Mouse (Mus musculus) layer of hippocampus, postnatal 36 days (tissue): ENCODE data around the gene Inka2. TPM values are rescaled to one million over a fixed set of nuclear protein-coding genes. Genes with fewer than 3 reads are reported as not detected.

Source experiments
- DNase-seq, 2 experiments: peaks; one replicate each; pipeline ENCODE4 v3.0.0; 2022
- total RNA-seq, 2 experiments: library from RNA; stranded (reverse); gene quantifications; 2 replicates each; pipeline ENCODE4 v1.2.3; 2021

Inka2 gene
- total RNA-seq: 10 to 100 TPM; 70.4 to 75.5 TPM

DNA sequence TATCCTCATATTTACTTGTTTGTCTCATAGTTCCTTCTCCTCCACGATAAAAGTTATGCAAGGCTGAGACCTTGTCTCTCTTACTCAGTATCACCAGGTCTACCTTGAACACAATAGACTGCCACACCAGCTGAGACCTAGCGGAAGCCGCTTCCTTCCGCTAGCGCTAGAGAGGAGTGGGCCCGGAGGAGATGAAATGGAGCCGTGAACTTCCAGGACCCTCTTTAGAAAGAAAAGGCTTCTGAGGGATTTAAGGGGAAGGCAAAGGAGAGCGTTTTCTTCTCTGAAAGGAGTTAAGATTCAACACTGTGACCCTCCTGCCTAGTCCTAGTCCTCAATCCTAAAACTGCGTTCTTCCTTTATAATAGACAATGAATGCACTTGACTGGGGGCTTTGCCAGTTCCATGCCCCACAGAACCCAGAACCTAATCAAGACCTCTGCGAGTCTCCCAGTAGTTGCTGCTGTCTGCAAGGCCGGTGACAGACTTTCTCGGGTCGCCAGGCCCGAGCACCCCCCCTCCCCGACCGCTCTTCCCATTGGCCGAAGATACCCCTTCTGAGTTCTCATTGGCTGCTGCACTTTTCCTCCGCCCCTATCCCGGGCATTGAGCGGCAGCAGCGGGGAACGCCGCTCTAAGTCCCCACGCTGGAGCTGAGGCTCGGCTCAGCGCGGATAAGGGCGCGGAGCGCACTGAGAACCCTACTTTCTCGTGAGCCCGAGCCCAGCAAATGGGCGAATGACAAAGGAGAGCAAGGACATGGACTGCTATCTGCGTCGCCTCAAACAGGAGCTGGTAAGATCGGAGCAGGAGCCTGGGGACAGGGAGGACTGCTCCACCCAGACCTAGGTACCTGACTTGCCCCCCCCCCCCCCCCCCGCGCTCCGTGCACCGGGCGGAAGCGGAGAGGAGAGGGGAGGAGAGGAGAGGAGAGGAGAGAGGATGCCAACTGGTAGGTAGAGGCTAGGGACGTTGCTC is at the start of gene Inka2:
TSS of gene Inka2 (plus strand) at position 569 of the 978 bp plus-strand sequence.
- peak; percentile 83 to 87 for DNase-seq

DNA sequence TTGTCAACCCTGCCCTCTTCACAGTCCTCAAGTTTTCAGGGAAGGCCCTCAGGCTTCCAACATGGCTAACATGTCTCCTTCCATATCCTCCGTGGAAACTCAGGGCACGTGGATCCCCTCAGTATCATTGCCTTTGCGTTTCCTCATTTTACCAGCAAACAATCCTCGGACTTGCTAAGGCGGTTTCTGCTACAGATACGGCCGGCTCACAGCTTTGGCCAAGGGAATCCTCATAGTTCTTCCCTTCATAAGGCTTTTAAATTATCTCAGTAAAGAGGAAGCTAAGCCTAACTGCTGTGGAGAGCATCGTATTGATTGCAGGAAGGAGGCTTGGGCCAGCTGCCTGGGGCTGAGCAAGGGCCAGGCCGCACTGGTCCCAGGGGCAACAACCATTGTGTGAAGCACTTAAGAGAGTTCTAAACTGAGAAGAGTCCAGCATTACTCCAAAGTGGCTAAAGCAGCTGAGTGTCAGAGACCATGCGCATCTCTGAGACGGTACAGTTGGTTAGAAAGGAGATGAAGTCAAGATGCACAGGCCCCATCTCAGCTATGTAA is 49.3 kb upstream of the Inka2 start:
- no peak for DNase-seq

DNA sequence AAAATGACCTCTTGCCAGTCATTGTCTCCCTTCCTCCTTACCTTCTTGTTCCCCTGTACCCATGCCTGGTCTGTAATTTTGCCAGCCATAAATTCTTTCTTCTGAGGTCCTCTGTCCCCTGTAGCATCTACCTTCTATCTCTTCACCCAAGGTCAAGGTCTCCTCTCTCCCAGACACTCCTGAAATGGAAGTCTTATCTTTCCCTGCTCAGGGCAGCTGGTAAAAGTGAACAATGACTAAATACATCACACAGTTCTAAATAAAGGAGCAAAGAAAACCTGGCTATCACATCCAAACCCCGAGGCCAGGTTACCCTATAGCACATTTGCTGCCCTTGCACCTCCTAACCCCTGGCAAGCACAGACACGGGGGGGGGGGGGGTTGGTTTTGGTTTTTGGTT is 43.9 kb upstream of the Inka2 start:
- no peak for DNase-seq

DNA sequence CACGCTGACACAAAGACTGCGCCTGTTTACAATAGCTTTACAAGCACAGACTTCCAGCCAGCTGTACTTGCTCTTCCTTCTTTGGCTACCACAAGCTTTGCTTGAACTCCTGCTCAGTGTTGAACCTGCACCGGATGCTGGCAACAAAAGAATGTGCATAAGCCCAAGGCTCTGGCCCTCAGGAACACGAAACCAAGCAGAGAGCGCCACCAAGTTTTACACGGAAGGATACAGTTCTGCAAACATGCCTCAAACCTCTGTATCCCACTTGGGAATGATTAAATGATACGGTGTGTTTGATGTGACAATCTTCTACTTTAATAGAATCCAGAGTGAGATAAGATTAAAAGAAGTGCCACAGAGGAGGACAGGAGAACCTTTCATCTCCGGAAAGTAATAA is 41.4 kb upstream of the Inka2 start:
- DNase-seq: no peak

DNA sequence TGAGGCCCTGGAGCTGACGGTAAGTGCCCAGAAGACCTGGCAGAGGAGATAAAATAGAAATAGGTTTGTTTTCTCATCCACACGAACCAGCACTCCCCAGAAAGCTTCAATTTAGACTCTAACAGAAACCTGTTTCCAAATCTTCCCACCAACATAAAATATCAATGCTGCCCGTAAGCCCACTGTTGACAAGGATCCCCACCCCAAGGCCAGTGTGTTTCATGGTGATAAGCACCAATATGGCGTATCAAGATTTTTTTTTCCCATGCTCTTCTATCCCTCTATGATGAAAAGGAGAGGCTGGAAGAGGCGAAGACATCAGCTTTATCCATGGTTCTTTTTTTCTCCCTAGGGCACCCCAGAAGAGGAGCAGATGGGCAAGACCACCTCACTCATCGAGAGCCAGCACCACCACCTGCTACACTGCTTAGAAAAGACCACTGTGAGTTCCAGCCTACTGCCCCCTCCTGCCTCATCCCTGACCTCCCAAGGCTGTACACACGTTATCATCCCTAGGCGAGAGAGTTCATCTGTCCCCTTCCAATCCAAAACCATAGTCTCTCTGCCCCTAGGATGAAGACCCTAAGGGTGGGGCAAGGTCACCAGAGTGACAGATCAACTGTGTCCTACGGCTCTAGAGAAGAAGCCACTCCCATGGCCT is 39.2 kb upstream of the Inka2 start:
- no peak for DNase-seq

DNA sequence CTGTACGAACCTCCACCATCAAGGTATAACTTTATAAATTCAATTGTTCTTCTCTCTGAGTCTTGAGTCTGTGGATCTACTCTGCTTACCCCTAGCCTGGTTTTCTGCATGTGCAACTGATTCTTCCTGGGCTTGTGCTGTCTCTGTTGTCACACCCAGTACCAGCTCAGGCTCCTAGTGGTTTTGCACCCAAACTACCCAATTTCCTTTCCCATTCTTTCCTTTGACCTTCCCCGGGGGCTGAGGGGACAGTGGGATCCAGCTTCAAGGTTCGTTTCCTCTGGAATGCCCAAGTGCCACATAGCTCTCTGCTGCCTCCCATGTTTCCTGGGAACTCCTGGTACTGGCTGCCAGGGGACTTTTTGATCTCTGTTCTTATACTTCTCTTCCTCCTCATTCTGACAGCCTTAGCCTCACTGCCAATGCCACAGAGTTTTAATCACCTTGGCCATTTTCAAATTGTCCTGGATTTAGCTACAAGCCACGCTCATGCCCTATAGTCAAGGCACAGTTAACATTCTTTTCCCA is 37.3 kb upstream of the Inka2 start:
- DNase-seq: no peak

DNA sequence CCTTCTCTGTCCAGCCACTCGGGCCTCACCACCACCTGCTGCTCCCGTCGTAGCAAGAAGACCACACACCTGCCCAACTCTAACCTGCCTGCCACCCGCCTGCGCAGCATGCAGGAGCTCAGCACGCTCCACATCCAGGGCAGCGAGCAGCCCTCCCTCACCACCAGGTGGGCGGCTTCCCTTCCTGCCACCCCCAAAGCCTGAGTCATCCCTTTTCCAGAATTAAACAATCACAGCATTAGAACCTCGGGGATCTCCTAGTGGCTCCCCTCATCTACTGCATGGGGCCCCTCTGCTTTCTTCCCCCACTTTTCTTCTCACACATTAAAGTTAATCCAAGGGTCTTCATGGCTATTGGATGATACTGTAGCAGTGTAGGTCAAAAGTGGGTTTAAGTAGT is 36.2 kb upstream of the Inka2 start:
- DNase-seq: no peak

DNA sequence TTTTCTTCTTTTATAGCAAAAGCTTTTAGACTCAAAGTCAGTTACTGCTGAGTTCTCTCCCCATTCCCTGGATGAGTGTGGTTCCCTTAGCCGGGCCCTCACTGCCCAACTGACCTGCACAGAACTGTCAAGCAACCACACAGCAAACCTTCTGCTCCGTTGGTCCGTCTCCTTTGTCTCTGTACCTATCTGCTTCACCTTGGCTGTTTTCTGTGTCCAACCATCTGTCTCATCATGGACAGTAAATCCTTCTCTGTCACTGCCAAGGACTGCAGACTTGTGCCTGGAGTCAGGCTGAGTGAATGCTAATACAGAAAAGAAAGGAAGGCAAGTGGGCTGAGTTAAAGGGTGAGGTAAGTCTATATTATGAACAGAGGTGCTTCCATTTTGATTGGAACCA is 34.6 kb upstream of the Inka2 start:
- DNase-seq: no peak

DNA sequence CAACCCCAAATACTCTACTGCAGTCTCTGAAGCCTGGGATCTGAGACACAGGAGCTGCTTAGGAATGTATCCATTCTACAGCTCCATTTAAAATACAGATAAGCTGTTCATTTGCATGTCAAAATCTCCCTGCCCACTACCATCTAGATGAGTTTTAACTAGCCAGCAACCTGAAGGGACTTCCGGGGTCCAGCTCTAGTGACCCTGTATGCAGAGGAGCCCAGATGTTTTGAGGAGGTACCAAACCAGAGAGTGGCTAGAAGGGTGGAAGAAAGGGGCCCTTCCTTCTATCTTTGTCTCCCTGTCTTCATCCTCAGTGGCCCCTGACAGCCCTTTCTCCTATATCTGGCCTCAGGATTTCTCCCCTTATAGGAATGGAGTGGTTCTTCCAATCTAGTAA is 33.6 kb upstream of the Inka2 start:
- no peak for DNase-seq

DNA sequence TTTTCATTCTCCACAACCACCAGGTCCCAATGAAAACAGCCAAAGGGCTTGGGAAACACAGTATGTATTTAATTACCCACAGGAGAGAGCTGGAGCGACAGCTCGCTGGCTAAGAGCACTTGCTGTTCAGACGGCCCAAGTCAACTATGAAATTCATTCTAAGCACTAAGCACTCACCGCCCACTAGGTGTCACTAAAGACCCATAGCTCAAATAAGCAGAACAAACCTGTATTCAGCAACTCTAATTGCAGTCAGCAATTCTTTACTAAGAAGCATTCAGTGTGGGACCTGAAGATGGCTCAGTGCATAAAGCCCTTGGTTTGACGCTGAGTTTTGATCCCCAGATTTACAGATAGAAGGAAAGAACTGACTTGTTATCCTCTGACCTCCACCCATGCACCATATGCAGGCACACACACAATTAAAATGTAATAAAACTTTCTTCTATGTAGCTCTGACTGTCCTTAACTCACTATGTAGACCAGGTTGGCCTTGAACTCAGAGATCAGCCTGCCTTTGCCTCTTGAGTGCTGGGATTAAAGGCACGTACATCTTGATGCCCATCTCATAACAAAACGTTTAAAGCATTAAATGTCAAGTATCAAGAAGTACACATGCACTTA is 29.7 kb upstream of the Inka2 start:
- peak; percentile 32 to 68 for DNase-seq

DNA sequence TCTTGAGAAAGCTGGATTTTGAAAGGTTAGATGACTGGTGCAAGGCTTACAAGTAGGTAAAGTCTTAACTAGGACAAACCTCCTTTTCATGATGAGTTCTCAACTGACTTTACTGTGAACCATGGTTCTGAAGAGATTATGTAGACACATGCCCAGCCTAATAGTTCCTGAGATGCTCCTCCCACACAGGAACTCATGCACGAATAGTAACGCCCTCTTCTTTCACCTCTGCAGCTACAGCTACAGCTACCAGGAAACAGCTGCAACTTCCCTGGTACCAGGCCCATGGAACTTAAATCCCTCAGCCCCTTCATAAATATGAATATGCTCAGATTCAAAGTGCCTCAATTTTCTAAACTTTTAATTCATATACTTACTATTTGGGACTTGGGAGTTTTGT is 28.5 kb upstream of the Inka2 start:
- no peak for DNase-seq

DNA sequence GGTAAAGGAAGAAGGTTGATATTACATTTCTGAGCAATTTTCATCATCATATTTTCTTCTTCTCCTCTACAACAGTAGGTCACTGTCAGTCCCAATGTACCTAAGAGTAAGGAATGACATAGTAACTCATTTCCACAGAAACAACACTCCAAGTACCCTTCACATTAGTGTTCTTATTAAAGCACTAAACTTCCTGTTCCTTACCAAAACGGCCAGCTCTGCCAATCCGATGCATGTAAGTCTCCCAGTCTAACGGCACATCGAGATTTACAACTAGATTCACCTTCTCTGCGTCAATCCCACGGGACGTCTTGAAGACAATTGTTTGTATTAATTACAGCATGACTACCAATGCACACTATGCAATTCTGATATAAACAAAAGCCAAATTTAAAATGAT is 24.1 kb upstream of the Inka2 start:
- no peak for DNase-seq

DNA sequence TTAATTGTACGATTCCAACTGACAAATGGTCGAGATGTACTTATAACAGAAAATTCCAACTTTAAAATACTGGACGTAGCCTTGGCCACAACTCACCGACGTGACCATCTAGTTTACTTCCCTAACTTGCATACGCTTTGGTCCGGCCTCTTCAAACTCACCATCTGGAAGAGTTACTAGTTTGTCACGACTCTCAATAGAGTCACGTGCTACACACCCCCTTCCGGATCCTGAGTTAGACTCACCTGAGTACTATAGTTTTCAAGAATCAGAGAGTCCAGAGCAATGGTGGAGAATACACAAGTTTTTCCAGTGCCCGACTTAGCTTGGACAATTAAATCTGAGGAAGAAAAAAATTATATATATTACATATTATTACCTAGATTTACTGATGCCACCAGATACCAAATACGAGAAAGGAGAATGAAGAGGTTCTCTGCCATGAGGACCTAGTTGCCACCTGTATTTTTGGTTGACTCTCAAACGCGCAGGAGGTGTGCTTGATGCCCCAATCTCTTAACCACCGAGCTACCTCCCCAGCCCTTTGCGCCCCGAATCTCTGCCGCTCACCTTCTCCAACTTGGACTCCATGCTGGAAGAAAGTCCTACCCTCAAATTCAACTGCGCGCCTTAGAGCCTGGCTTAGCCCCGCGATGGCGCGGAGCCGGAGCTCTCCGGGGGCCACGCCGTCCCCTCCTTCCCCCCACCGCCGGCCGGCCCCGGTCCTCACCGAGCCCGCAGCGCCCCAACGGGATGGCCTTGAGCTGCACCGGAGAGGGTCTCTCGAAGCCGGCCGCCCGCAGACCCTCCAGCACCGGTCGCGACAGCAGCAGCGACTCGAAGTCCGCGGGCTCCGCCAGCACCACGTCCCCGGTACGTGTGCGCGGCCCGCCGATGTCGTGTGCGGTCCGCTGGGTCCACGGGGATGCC is 17.7 kb upstream of the Inka2 start:
- DNase-seq: no peak

DNA sequence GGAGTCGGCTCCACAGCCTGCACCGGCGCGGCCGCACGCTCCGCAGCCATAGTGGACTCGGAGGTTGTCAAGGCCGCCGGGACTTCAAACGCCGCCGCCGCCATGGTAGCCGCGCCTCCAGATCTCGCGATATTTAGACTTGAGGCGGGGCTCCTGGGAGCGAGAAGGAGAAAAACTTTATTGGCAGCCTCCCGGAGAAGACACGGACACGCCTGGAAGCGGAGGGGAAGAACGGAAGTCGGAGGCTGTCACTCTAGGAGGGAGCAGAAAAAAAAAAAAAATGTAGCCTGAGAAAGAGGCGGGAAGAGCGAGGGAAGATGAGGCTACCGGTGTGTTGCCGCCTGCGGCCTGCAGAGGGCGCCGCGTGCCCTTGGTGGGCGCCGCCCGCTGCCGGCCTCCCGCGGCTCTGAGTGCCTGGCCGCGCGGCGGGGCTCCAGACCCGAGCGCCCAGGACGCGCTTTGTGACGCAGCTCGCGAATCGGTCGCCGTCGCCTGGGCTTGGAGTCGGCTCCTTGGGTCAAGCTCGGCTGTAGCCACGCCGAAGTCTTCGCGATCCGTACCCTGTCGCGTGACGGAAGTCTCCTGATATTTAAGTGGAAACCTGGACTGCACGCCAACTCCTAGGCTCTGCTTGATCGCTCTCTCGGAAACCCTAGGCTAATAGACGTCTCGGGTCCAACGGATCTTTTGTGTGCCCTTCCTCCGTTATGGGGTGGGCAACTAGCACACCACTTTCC is 16.9 kb upstream of the Inka2 start, which contains the start of gene Ddx20:
TSS of gene Ddx20 (minus strand) at position 251 of the 737 bp plus-strand sequence.
- peak; percentile 88 to 89 for DNase-seq

DNA sequence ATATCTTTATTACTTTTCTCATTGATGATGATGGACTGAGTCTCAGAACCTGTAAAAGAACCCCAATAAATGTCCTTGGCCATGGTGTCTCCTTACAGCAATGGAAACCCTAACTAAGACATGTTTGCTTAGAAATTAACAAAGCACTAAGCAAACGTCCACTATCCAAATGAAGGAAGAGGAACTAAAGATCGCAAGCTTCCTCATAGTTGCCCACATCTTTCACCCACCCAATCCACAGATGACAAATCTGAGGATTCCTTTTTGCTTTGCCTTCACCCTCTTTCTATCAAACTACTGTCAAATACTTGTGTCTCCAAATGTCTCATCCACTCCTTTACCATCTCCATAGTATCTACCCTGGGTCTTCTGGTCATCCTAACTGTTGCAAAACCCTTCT is 15.9 kb upstream of the Inka2 start:
- no peak for DNase-seq

DNA sequence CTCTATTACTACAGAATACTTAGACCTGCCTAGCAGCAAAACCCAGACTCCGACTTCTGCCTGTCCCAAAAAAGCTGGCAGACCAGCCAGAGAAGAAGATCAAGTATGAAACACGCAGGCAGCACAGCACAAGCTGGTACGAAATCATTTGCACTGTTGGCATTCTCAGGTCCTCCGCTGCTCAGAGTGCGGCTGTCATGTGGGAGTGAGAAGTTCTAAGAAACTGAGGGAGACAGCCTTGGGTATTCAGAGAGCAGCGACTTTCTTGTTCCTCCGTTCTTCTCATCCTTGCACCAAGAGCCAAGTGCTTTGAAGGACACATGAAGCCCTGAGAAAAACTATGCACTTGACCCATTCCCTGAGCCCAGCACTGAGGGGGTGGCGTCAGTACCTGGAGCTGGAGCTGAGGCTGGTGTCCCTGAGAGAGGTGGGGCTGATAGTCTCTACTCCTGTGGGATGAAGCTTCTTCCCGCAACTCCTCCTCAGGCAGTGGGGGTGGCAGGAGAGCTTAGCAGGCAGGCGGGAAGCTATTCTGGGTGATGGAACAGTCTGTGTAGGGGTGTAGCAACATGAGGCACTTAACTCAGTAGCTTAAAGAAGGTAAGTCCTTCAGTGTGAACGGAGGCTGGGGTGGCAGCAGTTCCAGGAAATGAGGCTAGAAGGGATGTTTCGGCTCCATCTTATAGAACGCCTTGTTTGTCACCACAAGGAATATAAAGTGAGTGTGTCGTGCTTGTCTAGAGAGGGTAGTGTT is 10.9 kb upstream of the Inka2 start:
- DNase-seq: peak; percentile 45 to 66

DNA sequence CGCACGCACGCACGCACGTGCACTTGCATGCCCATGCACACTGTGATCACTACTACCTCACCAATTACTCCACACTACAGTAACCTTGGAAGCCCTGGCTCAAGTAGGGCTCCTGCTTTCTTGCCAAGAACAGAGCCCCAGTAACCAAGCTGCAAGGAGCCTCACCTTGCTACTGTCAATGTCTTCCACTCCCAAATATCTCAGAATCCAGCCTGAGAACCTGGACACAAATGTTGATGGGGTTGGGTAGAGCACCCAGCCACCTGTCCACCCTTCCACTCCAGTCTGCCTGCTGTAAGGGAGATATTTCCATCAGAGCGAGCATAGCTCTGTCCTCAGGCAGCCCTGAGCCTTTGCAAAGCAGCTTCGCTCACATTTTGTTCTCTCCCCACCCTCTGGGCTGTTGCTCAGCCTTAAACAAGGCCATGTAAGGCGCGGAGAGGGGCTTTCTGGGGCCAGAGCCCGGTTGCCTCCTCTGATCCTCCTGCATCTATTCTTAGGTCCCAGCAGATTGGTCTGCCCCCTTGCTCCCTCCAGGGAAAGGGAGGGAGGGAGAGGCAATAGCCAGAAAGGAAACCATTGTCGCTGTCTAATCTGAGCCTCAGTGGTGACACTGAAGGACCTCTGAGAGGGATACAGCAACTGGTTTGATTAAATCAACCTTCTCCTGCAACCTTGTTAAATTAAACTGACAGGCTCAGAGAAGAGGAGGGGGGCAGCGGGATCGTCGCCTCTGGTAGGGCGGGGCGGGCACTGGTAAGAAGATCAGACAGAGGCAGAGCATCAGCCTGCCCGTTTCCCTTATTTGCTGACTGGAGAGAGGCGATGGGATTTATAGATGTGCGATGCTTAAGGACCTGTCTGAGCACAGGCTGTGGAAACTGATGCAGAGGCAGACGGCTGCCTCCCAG is 8.7 kb upstream of the Inka2 start:
- no peak for DNase-seq

DNA sequence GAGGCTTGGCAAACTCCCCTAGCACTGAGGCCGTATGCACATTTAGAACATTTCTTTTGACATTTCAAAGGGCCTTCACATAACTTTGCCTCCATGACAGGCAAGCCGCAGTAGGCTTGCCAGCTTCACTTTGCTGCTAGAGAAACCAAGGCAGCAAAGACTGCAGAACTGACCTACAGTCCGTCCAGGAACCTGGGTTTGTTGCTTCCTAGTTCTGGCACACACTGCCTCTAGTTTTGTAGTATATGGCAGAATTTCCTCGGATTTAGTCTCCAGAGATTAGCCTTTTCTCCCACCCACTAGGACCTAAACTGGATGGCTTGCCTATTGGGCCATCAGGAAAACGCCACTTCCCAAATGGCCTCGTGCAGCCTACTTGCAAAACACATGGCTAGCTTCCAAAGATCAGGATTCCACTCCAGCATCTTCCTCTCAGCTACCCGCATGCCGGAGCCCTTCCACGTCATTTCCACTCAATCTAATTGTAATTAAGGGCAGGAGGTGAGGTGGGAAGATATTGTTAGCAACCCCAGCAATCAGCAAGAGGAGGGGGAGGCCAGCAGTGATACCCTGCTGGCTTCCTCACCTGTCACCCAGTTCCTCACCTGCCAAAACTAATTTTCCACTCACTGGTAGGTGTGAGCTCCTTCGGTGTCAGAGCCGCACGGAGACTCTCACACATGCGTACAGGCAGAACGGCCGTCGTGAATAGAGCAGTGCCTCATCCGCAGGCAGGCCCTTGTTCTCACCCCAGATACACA is 7.8 kb upstream of the Inka2 start:
- DNase-seq: no peak
